Mouse (Mus musculus) 3T3-L1 (cell line): Measurements from ENCODE around the gene Manba.
"Not testable (repeated sequence)": the region's sequence is repeated elsewhere in the genome, so short reads cannot be mapped to it uniquely, and the experiment has no call there.

ENCODE experiments used
- DNase-seq: peaks from one replicate; pipeline ENCODE4 v3.0.0-alpha.2; 2015; ENCODE audit warnings: low read depth, low spot score

Gene Manba

GRCm38 (mm10) chr3:135485128-135485899, at the start of gene Manba:
Gene Manba, plus strand, starts transcription at chr3:135485611.
- peak; percentile 27 for DNase-seq

GRCm38 (mm10) chr3:135436901-135437616, 48.4 kb upstream of the Manba start:
- DNase-seq: no peak

- peak; percentile 99 for DNase-seq
Observed at GRCm38 (mm10) chr3:135437758-135438495, 47.5 kb upstream of the Manba start, which contains the start of gene Ube2d3. Gene Ube2d3, plus strand, starts transcription at chr3:135438149.

- DNase-seq: peak; percentile 80
Observed at GRCm38 (mm10) chr3:135438531-135438912, 46.9 kb upstream of the Manba start.

- peak; percentile 79 for DNase-seq
Observed at GRCm38 (mm10) chr3:135438913-135439531, 46.4 kb upstream of the Manba start.

- no peak for DNase-seq
Observed at GRCm38 (mm10) chr3:135439651-135440050, 45.8 kb upstream of the Manba start.

- peak; percentile 85 for DNase-seq
Observed at GRCm38 (mm10) chr3:135440221-135440620, 45.2 kb upstream of the Manba start.

GRCm38 (mm10) chr3:135440621-135441020, 44.8 kb upstream of the Manba start:
- DNase-seq: no peak

GRCm38 (mm10) chr3:135444930-135445329, 40.5 kb upstream of the Manba start:
- no peak for DNase-seq

GRCm38 (mm10) chr3:135458981-135459380, 26.4 kb upstream of the Manba start:
- DNase-seq: no peak

GRCm38 (mm10) chr3:135468402-135468801, 17.0 kb upstream of the Manba start:
- peak; percentile 27 for DNase-seq

- DNase-seq: no peak
Observed at GRCm38 (mm10) chr3:135469146-135469545, 16.3 kb upstream of the Manba start.

- DNase-seq: peak; percentile 95
Observed at GRCm38 (mm10) chr3:135469974-135470373, 15.4 kb upstream of the Manba start.

GRCm38 (mm10) chr3:135470823-135471222, 14.6 kb upstream of the Manba start:
- DNase-seq: no peak

- no peak for DNase-seq
Observed at GRCm38 (mm10) chr3:135475025-135475424, 10.4 kb upstream of the Manba start.

GRCm38 (mm10) chr3:135476286-135476685, 9.1 kb upstream of the Manba start:
- DNase-seq: no peak

GRCm38 (mm10) chr3:135476977-135477376, 8.4 kb upstream of the Manba start:
- DNase-seq: no peak

GRCm38 (mm10) chr3:135479090-135479489, 6.3 kb upstream of the Manba start:
- DNase-seq: peak; percentile 51

- no peak for DNase-seq
Observed at GRCm38 (mm10) chr3:135480767-135481166, 4.6 kb upstream of the Manba start.

GRCm38 (mm10) chr3:135481608-135482007, 3.8 kb upstream of the Manba start:
- DNase-seq: no peak

GRCm38 (mm10) chr3:135484650-135485049, 761 bp upstream of the Manba start:
- DNase-seq: not testable (repeated sequence)

GRCm38 (mm10) chr3:135485900-135486241, 460 bp downstream of the Manba start:
- DNase-seq: no peak
